Mouse (Mus musculus) layer of hippocampus, postnatal 36 days (tissue): Measurements from ENCODE around the gene Hpcal1. TPM values are rescaled to one million over a fixed set of nuclear protein-coding genes. Genes with fewer than 3 reads are reported as not detected.

Experiments used
- DNase-seq, 2 experiments: peaks; one replicate each; pipeline ENCODE4 v3.0.0; 2022
- total RNA-seq, 2 experiments: library from RNA; stranded (reverse); gene quantifications; 2 replicates each; pipeline ENCODE4 v1.2.3; 2021

The Hpcal1 gene
- total RNA-seq, 2 experiments from 2014 or later, result 59.3 to 61.3 TPM

- DNase-seq, result no peak
These were observed 25.2 kb downstream of the Hpcal1 start for GRCm38 (mm10) chr12:17715720-17716478.

- no peak for DNase-seq
These were observed 26.6 kb downstream of the Hpcal1 start for GRCm38 (mm10) chr12:17717257-17717656.

GRCm38 (mm10) chr12:17718146-17718545 lies 27.5 kb downstream of the Hpcal1 start:
- no peak for DNase-seq

GRCm38 (mm10) chr12:17721058-17721457 lies 30.4 kb downstream of the Hpcal1 start:
- peak in 1 of 2 experiments; percentile 22 for DNase-seq

GRCm38 (mm10) chr12:17722452-17723181 lies 32.0 kb downstream of the Hpcal1 start:
- no peak for DNase-seq

- DNase-seq, result no peak
These were observed 32.5 kb downstream of the Hpcal1 start for GRCm38 (mm10) chr12:17723182-17723570.

GRCm38 (mm10) chr12:17723999-17724398 lies 33.3 kb downstream of the Hpcal1 start:
- no peak for DNase-seq

- DNase-seq, result no peak
These were observed 33.9 kb downstream of the Hpcal1 start for GRCm38 (mm10) chr12:17724412-17725090.

- no peak for DNase-seq
These were observed 34.9 kb downstream of the Hpcal1 start for GRCm38 (mm10) chr12:17725592-17725991.

- DNase-seq, result no peak
These were observed 36.1 kb downstream of the Hpcal1 start for GRCm38 (mm10) chr12:17726576-17727320.

GRCm38 (mm10) chr12:17727676-17728339 lies 37.2 kb downstream of the Hpcal1 start:
- DNase-seq, result no peak

- no peak for DNase-seq
These were observed 38.7 kb downstream of the Hpcal1 start for GRCm38 (mm10) chr12:17729211-17729900.

- DNase-seq, result no peak
These were observed 41.4 kb downstream of the Hpcal1 start for GRCm38 (mm10) chr12:17732006-17732405.

- no peak for DNase-seq
These were observed 41.9 kb downstream of the Hpcal1 start for GRCm38 (mm10) chr12:17732546-17732945.

- no peak for DNase-seq
These were observed 42.7 kb downstream of the Hpcal1 start for GRCm38 (mm10) chr12:17733114-17733904.

GRCm38 (mm10) chr12:17736396-17736795 lies 45.7 kb downstream of the Hpcal1 start:
- DNase-seq, result no peak

- no peak for DNase-seq
These were observed 46.4 kb downstream of the Hpcal1 start for GRCm38 (mm10) chr12:17736859-17737577.

GRCm38 (mm10) chr12:17737808-17738207 lies 47.2 kb downstream of the Hpcal1 start:
- no peak for DNase-seq

- DNase-seq, result no peak
These were observed 47.8 kb downstream of the Hpcal1 start for GRCm38 (mm10) chr12:17738473-17738872.

GRCm38 (mm10) chr12:17740226-17740625 lies 49.6 kb downstream of the Hpcal1 start:
- DNase-seq, result no peak
